Mouse (Mus musculus): ENCODE results near the gene Tmem91. TPM values are rescaled to one million over a fixed set of nuclear protein-coding genes. Genes with fewer than 3 reads are reported as not detected.
A peak's percentile ranks its signal among the peaks of the same experiment; 100 is the strongest.
"Not testable (repeated sequence)": the region's sequence is repeated elsewhere in the genome, so short reads cannot be mapped to it uniquely, and the experiment has no call there.

Gene Tmem91
- polyA plus RNA-seq (2015; fragmentation: Nextera tagmentation; extraction: Ambion mirVana): 1.0 and 1.1 TPM in 2 replicates

DNA sequence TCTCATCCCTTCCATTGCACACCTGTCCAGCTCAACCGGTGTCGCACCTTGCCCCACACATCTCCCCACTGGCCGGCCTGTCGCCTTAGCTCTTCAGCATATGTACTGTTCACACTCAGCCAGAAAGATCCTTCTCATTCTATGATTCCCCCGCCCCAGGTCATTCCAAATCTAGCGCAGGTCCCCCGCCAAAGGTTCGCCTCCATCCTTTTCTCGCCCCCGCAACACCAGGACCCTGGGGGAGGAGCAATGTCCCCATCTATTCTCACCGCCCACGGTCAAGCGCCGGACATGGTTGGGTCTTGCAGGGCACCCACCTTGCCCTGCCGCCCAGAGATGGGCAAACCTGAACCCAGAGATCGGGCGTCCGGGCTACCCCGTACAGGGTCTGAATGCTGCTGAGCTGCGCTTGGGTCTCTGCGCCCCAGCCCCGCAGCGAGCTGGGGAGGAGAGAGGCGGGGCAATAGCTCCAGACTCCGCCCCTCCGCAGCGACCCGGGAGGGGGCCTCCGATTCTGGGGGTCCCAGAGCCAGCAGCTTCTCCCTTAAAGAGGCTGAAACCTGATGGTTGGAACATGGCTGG, at the start of gene Tmem91:
TSS of gene Tmem91 (minus strand) at position 448 of the 582 bp plus-strand sequence.
- Histone ChIP-seq H3K9ac (ENCODE audit: low read depth, low read length) (peak within 1 kb of the TSS; percentile 23; the same call in 1 of the 2 replicates), H3K4me2 (ENCODE audit: low read length) (peak within 1 kb of the TSS; percentile 58), H3K9me3 (replicated peaks; ENCODE audit: low read length) (no peaks in the 10 kb centered on the region), H3K36me3 (ENCODE audit: insufficient read depth, low read length) (no peaks in the 10 kb centered on the region), H3K27ac (no peak within 1 kb of the TSS), H3K4me1 (replicated peaks; ENCODE audit: insufficient read depth, low read length) (no peaks in the 10 kb centered on the region), H3K27me3 (ENCODE audit: insufficient read depth, low read length) (no peaks in the 10 kb centered on the region), H3K4me3 (replicated peaks; ENCODE audit: low read depth, low read length) (peak within 1 kb of the TSS; percentile 27)
- DNase-seq (ENCODE audit: low spot score): no peak
- no peak for ATAC-seq (replicated peaks; ENCODE audit: low FRiP score, low read depth)
- no peak for TF ChIP-seq CTCF (IDR thresholded peaks at IDR 0.05; ENCODE audit: low read depth)
- 4% methylated on average over 29 of the region's 29 CpGs for WGBS

DNA sequence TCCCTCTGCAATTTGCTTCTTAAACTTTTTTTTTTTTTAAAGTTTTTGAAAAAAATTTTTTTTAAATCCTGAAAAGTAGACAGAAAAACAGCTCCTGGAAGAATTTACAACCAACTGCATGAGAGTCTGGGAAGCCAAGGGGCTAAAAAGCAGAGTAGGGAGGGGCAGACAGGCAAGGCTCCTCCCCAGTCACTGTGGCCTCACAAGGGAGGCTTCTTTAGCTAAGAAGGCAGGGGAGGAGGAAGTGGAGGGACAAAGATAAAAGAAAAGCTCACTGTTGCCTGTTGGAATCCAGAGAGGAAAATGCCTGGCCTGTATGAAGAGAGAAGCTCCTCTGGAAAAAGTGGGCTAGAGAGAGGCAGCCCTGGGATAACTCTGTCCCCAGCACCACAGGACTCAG, 46.8 kb upstream of the Tmem91 start:
- not testable (repeated sequence) for H3K9me3 ChIP-seq (replicated peaks; ENCODE audit: low read length)

DNA sequence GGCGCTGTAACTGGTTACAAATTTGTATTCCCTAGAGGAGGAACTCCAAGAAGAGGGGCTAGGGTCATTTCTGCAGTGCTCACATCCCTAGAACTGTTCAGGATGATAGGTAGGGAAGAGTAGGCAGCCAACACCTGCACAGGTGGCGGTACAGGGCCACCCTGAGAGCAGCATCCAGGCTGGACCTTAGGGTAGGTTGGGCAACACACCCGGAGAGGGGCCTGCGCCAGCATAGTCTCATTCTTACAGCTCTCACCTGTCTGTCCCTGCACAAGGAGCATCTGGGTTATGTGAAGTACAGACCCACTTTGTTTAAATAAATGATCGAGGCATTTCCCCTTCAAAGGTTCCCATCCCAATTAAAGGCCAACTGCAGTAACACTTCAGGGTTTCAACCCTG, 45.8 kb upstream of the Tmem91 start:
- no peak overlapping the region for H3K27ac ChIP-seq
- H3K27me3 ChIP-seq (ENCODE audit: insufficient read depth, low read length): no peaks in the 10 kb centered on the region
- peaks cover 8% of the 10 kb centered on the region; the same call in 1 of the 2 replicates for H3K4me1 ChIP-seq (replicated peaks; ENCODE audit: insufficient read depth, low read length)
- TF ChIP-seq CTCF (IDR thresholded peaks at IDR 0.05; ENCODE audit: low read depth): no peak
- no peak overlapping the region for H3K4me2 ChIP-seq (ENCODE audit: low read length)
- H3K9ac ChIP-seq (ENCODE audit: low read depth, low read length): no peak overlapping the region
- WGBS: 90% methylated on average over 5 of the region's 5 CpGs
- peaks cover 51% of the 10 kb centered on the region for H3K36me3 ChIP-seq (ENCODE audit: insufficient read depth, low read length)
- H3K9me3 ChIP-seq (replicated peaks; ENCODE audit: low read length): no peaks in the 10 kb centered on the region
- no peak overlapping the region for H3K4me3 ChIP-seq (replicated peaks; ENCODE audit: low read depth, low read length)
- ATAC-seq (replicated peaks; ENCODE audit: low FRiP score, low read depth) (no peak), DNase-seq (ENCODE audit: low spot score) (no peak)

More for the DNA sequence above, 46.8 kb upstream of the Tmem91 start:
- H3K9ac ChIP-seq (ENCODE audit: low read depth, low read length); H3K4me3 ChIP-seq (replicated peaks; ENCODE audit: low read depth, low read length); H3K4me1 ChIP-seq (replicated peaks; ENCODE audit: insufficient read depth, low read length); H3K27me3 ChIP-seq (ENCODE audit: insufficient read depth, low read length); H3K4me2 ChIP-seq (ENCODE audit: low read length); ATAC-seq (replicated peaks; ENCODE audit: low FRiP score, low read depth); H3K27ac ChIP-seq; DNase-seq (ENCODE audit: low spot score): not testable (repeated sequence)
- peaks cover 59% of the 10 kb centered on the region for H3K36me3 ChIP-seq (ENCODE audit: insufficient read depth, low read length)

DNA sequence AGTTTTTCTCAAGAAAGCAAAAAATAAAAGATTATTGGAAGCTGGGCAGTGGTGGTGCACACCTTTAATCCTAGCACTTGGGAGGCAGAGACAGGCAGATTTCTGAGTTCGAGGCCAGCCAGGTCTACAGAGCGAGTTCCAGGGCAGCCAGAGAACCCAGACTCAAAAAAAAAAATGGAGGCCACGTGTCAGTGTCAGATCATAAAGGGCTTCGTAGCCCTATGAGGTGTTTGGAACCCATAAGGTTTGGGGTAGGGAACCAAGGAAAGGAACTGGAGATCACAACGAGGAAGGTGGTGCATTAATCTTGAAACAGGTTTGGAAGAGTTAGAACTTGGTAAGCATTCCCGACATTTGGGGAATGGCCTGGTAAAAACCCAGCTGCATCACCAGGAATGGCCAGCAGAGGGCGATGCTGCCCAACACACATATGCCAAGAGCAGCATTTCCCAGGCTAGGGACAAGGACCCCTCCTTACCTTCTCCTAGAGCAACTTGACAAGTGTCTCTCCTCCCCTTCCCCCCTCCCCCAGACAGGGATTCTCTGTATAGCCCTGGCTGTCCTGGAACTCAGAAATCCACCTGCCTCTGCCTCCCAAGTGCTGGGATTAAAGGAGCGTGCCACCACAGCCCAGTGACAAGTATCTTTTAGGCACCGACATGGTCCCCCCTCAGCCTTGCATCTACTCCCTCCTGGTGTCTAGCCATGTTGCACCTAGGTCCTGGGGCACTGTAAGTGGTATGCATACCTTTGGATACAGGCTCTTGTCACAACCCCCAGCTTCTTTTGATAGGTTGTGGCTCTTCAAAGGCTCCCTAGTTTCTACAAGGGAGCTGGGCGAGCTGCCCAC, 45.0 kb upstream of the Tmem91 start:
- no peaks in the 10 kb centered on the region for H3K27me3 ChIP-seq (ENCODE audit: insufficient read depth, low read length)
- H3K9me3 ChIP-seq (replicated peaks; ENCODE audit: low read length): no peaks in the 10 kb centered on the region
- DNase-seq (ENCODE audit: low spot score): peak; percentile 79
- H3K9ac ChIP-seq (ENCODE audit: low read depth, low read length): no peak overlapping the region
- H3K4me2 ChIP-seq (ENCODE audit: low read length): no peak overlapping the region
- TF ChIP-seq CTCF (IDR thresholded peaks at IDR 0.05; ENCODE audit: low read depth): peak; percentile 92
- no peak overlapping the region for H3K4me3 ChIP-seq (replicated peaks; ENCODE audit: low read depth, low read length)
- H3K36me3 ChIP-seq (ENCODE audit: insufficient read depth, low read length): peaks cover 51% of the 10 kb centered on the region
- H3K4me1 ChIP-seq (replicated peaks; ENCODE audit: insufficient read depth, low read length): peaks cover 8% of the 10 kb centered on the region; the same call in 1 of the 2 replicates
- ATAC-seq (replicated peaks; ENCODE audit: low FRiP score, low read depth): no peak; the same call in 1 of the 2 replicates
- H3K27ac ChIP-seq: peak overlapping the region; percentile 26
- WGBS: 61% methylated on average over 10 of the region's 10 CpGs

DNA sequence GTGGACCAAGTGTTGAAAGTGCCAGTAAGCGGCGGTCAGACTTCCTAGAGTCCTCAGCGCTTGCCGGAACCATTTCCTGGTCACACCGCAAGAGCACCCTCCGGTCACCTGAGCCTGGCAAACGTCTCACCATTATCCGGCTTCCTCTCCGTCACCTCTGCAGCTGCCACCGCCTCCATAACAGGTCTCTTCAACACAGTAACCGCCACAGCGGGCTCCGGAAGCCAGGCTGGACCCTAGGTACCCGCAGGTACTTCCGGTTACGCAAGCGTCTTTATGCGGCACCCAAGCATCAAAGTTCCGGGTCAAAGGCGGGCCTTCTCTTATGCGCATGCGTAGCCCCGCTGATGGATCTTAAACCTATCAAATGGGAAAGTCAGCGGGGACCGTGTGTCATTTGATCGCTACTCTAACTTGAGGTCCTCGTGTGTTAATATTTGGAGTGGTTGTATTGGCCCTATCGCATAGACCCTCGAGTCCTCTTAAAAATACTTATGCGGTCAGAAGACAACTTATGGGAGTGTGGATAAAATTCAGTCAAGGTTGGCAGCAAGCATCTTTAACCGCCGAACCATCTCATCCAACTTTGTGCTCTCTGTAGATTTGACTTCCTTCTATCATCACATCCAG, 43.9 kb upstream of the Tmem91 start, which contains the start of gene Ccdc97:
TSS of gene Ccdc97 (minus strand) at position 301 of the 630 bp plus-strand sequence.
- DNase-seq (ENCODE audit: low spot score) (peak; percentile 97), ATAC-seq (replicated peaks; ENCODE audit: low FRiP score, low read depth) (peak; percentile 80)
- peak within 1 kb of the TSS; percentile 71 for H3K9ac ChIP-seq (ENCODE audit: low read depth, low read length)
- H3K27me3 ChIP-seq (ENCODE audit: insufficient read depth, low read length): no peaks in the 10 kb centered on the region
- peaks cover 51% of the 10 kb centered on the region for H3K36me3 ChIP-seq (ENCODE audit: insufficient read depth, low read length)
- peak within 1 kb of the TSS; percentile 90 for H3K27ac ChIP-seq
- H3K4me3 ChIP-seq (replicated peaks; ENCODE audit: low read depth, low read length): peak within 1 kb of the TSS; percentile 66
- peak within 1 kb of the TSS; percentile 83 for H3K4me2 ChIP-seq (ENCODE audit: low read length)
- WGBS: 4% methylated on average over 32 of the region's 32 CpGs
- no peaks in the 10 kb centered on the region for H3K9me3 ChIP-seq (replicated peaks; ENCODE audit: low read length)
- TF ChIP-seq CTCF (IDR thresholded peaks at IDR 0.05; ENCODE audit: low read depth): no peak
- peaks cover 8% of the 10 kb centered on the region; the same call in 1 of the 2 replicates for H3K4me1 ChIP-seq (replicated peaks; ENCODE audit: insufficient read depth, low read length)

DNA sequence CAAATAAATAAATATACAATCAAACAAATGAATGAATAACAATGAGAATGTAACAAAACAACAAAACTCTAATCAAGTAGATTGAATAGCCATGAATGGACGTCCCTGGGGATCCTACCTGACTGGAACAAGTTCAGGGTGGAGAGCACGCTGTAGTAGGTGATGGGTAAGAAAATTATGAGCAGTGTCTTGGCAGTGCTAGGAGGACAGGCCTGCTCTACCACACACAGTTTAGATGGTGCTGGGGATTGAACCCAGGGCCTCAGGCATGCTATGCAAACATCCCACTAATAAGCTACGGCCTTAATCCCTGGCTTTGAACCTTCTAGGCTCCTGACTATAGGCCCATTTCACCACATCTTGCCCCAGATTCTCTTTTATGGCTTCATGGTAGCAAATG, 42.5 kb upstream of the Tmem91 start:
- Histone ChIP-seq H3K4me1 (replicated peaks; ENCODE audit: insufficient read depth, low read length) (peaks cover 8% of the 10 kb centered on the region; the same call in 1 of the 2 replicates), H3K9ac (ENCODE audit: low read depth, low read length) (0 out of 2 replicates have a peak overlapping the region, but pooled peaks have one; percentile 71), H3K9me3 (replicated peaks; ENCODE audit: low read length) (no peaks in the 10 kb centered on the region), H3K4me2 (ENCODE audit: low read length) (peak overlapping the region; percentile 83), H3K4me3 (replicated peaks; ENCODE audit: low read depth, low read length) (no peak overlapping the region), H3K27me3 (ENCODE audit: insufficient read depth, low read length) (no peaks in the 10 kb centered on the region), H3K27ac (no peak overlapping the region), H3K36me3 (ENCODE audit: insufficient read depth, low read length) (peaks cover 50% of the 10 kb centered on the region)
- 86% methylated on average over 3 of the region's 3 CpGs for WGBS
- no peak for TF ChIP-seq CTCF (IDR thresholded peaks at IDR 0.05; ENCODE audit: low read depth)
- DNase-seq (ENCODE audit: low spot score): no peak
- ATAC-seq (replicated peaks; ENCODE audit: low FRiP score, low read depth): no peak
